Mouse (Mus musculus) heart, adult 2 months (tissue): Measurements from ENCODE around the gene Cbx8.

Source experiments
- CTCF ChIP-seq: fragments of 200-600 bp; IDR thresholded peaks from 2 replicates; pipeline ENCODE4 v1.8.1; 2022; ENCODE audit warnings: antibody characterized with exemption, mild to moderate bottlenecking, moderate library complexity
- EP300 ChIP-seq: fragments of 200-500 bp; IDR thresholded peaks from 2 replicates; pipeline ENCODE4 v1.6.1; 2011; ENCODE audit warnings: low read depth, low read length, control low read depth; ENCODE audit not compliant: insufficient read depth
- POLR2A ChIP-seq: fragments of 200-500 bp; IDR thresholded peaks from 2 replicates; pipeline ENCODE4 v1.6.1; 2011; ENCODE audit warnings: mild to moderate bottlenecking, low read depth, low read length, control low read depth; ENCODE audit not compliant: insufficient read depth

DNA sequence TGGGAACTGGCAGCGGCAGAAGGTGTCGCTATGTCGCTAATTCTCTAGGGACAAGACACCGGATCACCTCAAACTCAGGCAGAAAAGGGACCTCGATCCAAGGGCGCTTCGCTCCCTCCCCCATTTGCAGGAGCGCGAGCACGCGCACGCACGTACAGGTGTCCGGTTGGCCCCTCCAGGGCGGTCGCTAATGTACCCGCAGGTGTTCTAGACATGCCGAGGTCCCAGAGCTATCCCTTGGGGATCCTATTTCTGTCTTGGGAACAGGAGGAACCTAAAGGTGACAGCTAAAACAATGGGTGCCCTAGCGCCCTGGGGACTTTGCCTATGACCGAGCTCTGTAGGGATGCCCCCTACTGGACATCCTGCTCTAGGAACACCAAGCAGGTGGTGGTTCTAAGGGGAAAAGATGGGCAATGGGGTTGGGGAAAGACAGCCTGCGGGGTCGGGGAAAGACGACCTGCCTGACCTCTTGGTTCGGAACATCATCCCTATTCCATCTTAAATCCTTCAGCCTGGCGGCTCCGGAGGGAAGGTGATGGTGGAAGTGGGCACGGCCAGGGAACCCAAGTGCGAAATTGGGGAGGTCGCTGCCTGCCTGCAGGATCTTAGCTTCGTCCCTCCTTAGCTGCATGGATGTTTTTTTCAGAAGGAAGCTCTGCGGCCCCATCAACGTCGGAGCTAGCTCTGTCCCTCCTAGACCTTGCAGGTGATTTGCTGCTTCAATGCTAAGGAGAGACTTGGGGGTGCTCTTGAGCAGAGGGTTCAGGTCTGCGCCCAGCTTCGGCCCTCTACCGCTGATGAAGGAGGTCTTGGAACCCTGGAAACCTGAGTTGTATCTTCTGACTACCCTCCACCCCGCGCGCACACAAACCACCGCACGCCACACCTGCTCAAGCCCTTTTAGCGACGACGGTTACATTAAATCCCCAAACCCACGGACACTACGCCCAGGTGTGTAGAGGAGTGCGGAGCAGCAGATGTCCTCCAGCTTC lies 13.9 kb upstream of the Cbx8 start:
- peak; percentile 73 for TF ChIP-seq CTCF
- TF ChIP-seq EP300: no peak
- TF ChIP-seq POLR2A: no peak
